Mouse (Mus musculus) heart, embryonic 13.5 days (tissue): Measurements from ENCODE around the gene Anapc11. TPM values are rescaled to one million over a fixed set of nuclear protein-coding genes. Genes with fewer than 3 reads are reported as not detected.

ENCODE experiments used
- ATAC-seq: fragments of 200-750 bp; cut with Nextera tagmentation; 2 replicates; pipeline ENCODE4 v1.8.0; 2017; ENCODE audit warnings: moderate TSS enrichment; ENCODE audit not compliant: insufficient number of reproducible peaks, low FRiP score, low TSS enrichment; ENCODE audit errors: extremely low read depth
- H3K27ac ChIP-seq: fragments of 300-500 bp; sonication (generic); replicated peaks from 2 replicates; pipeline ENCODE4 v1.5.1; 2015; ENCODE audit warnings: moderate library complexity, mild to moderate bottlenecking, inconsistent platforms
- H3K27me3 ChIP-seq: fragments of 300-500 bp; sonication (generic); replicated peaks from 2 replicates; pipeline ENCODE4 v1.6.1; 2015; ENCODE audit warnings: mild to moderate bottlenecking, inconsistent platforms
- H3K36me3 ChIP-seq: fragments of 300-500 bp; sonication (generic); 2 replicates; pipeline ENCODE4 v1.6.1; 2015; ENCODE audit warnings: mild to moderate bottlenecking, inconsistent platforms
- H3K4me1 ChIP-seq: fragments of 300-500 bp; sonication (generic); 2 replicates; pipeline ENCODE4 v1.6.1; 2015; ENCODE audit warnings: inconsistent platforms
- H3K4me2 ChIP-seq: fragments of 300-500 bp; sonication (generic); 2 replicates; pipeline ENCODE4 v1.6.1; 2015; ENCODE audit warnings: inconsistent platforms, mild to moderate bottlenecking, moderate library complexity
- H3K4me3 ChIP-seq: fragments of 300-500 bp; sonication (generic); 2 replicates; pipeline ENCODE4 v1.5.1; 2015; ENCODE audit warnings: moderate library complexity, mild to moderate bottlenecking, inconsistent platforms
- H3K9ac ChIP-seq: fragments of 300-500 bp; sonication (generic); 2 replicates; pipeline ENCODE4 v1.6.1; 2015; ENCODE audit warnings: inconsistent platforms, mild to moderate bottlenecking, moderate library complexity
- H3K9me3 ChIP-seq: fragments of 300-500 bp; sonication (generic); 2 replicates; pipeline ENCODE4 v1.6.1; 2016; ENCODE audit warnings: inconsistent platforms
- WGBS: fragments of 180-500 bp; shearing (Covaris S2); methylation state at CpG from one replicate; pipeline ENCODE4 v1.1.7; 2015; ENCODE audit warnings: mixed read lengths; 5-methylcytosine and 5-hydroxymethylcytosine counted together
- polyA plus RNA-seq: library from polyadenylated mRNA; unstranded; fragments of >200 nt; fragmentation: Nextera tagmentation; extraction: Ambion mirVana; gene quantifications from 2 replicates; pipeline ENCODE4 v1.2.1, GENCODE M21; 2015

The Anapc11 gene
- polyA plus RNA-seq, 1 experiment from 2014 or later = 174 TPM

DNA sequence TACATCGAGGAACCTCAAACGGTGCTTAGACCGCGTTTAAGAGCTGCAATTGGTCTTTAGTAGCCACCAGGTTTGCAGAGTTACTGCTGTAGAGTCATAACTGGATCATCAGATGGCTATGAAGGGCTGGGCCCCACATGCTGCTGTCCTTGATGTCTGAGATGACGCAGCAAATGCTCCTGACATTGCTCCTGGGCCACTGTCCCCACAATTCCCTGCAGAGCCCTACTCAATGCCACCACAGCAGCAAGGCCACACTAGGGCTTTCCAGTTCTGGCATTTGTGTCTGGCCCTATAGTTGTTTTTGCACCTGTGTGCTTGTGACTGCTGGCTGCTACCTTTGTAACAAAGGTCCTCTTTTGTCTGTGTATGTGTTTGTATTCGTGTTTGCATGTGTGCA is 24.6 kb downstream of the Anapc11 start:
- Histone ChIP-seq H3K9me3 (no peaks in the 10 kb centered on the region), H3K4me1 (peaks cover 24% of the 10 kb centered on the region), H3K9ac (no peak overlapping the region), H3K36me3 (peaks cover 69% of the 10 kb centered on the region), H3K27me3 (no peaks in the 10 kb centered on the region), H3K4me3 (no peak overlapping the region), H3K4me2 (no peak overlapping the region), H3K27ac (no peak overlapping the region)
- WGBS = 84% methylated on average over 6 of the region's 6 CpGs
- ATAC-seq = no peak

- WGBS = 12% methylated on average over 30 of the region's 30 CpGs
- H3K27ac ChIP-seq = peak overlapping the region; percentile 78
- H3K4me2 ChIP-seq = peak overlapping the region; percentile 96
- H3K4me3 ChIP-seq = peak overlapping the region; percentile 99
- no peaks in the 10 kb centered on the region for H3K27me3 ChIP-seq
- no peaks in the 10 kb centered on the region for H3K9me3 ChIP-seq
- ATAC-seq = peak; percentile 68
- peaks cover 67% of the 10 kb centered on the region for H3K36me3 ChIP-seq
- H3K9ac ChIP-seq = peak overlapping the region; percentile 90
- peaks cover 24% of the 10 kb centered on the region for H3K4me1 ChIP-seq
These were observed 25.9 kb downstream of the Anapc11 start for GRCm38 (mm10) chr11:120623961-120624679.

DNA sequence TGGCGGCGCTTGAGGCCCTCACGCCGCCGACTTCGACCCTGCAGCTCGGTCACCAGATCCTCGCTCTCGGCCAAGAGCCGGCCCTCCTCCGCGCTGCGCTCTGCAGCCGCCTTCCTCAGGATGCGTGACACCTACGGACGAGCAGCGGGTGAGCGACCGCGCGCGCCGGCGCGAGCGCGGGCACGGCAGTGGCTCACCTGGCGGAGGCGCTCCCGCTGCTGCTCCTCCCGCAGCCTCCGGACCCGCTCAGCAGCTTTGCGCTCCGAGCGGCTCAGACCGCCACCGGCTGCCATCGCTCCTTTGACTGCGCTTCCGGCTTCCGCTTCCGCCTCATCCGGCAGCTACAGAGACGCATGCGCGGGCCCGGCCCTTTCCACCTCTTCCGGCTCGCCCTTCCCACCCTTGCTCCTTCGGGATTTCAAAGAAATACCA is 26.5 kb downstream of the Anapc11 start:
- H3K36me3 ChIP-seq = peaks cover 67% of the 10 kb centered on the region

DNA sequence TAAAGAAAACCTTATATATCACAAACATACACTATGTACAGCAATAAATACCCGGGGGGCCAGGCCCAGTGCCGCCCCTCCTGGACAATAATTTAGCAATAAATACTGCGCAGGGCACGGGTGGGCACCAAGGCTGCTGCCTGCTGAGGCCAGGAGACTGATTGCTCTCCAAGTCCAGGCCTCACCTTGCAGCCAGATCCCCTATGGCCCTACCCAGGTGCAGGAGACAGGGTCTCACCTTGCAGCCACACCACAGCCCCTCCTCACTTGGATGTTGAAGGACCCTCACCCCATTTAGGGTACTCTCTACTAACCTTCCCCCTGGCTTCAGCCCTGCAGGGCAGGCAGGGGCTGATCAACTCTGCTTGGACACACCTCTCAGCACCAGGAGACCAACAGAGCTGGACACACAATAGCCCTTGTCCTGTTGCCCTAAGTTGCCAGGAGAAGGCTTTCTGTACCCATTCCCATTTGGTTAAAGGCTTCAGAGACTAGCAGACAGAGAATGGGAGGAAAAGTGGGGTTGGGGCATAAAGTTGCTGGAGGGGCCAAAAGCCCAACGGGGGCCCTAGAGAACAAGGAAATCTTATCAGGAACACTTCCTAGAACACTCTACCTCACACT is 27.0 kb downstream of the Anapc11 start, which contains the start of gene Sirt7:
TSS of gene Sirt7 (minus strand) at position 89 of the 624 bp plus-strand sequence.
- no peaks in the 10 kb centered on the region for H3K27me3 ChIP-seq
- ATAC-seq = no peak
- peak within 1 kb of the TSS; percentile 96 for H3K4me2 ChIP-seq
- WGBS = 13% methylated on average over 5 of the region's 5 CpGs
- H3K9me3 ChIP-seq = no peaks in the 10 kb centered on the region
- H3K4me1 ChIP-seq = peaks cover 35% of the 10 kb centered on the region
- peaks cover 62% of the 10 kb centered on the region for H3K36me3 ChIP-seq
- peak within 1 kb of the TSS; percentile 99 for H3K4me3 ChIP-seq
- peak within 1 kb of the TSS; percentile 78 for H3K27ac ChIP-seq
- peak within 1 kb of the TSS; percentile 90 for H3K9ac ChIP-seq

More for the DNA sequence above, 26.5 kb downstream of the Anapc11 start:
- peak overlapping the region; percentile 99 for H3K4me3 ChIP-seq
- WGBS = under 1% methylated on average over 51 of the region's 53 CpGs
- no peaks in the 10 kb centered on the region for H3K9me3 ChIP-seq
- no peaks in the 10 kb centered on the region for H3K27me3 ChIP-seq
- peak overlapping the region; percentile 78 for H3K27ac ChIP-seq
- ATAC-seq = peak; percentile 64
- H3K9ac ChIP-seq = peak overlapping the region; percentile 90
- peaks cover 30% of the 10 kb centered on the region for H3K4me1 ChIP-seq
- peak overlapping the region; percentile 96 for H3K4me2 ChIP-seq

GRCm38 (mm10) chr11:120626785-120627467 is 28.7 kb downstream of the Anapc11 start:
- ATAC-seq = no peak
- Histone ChIP-seq H3K27ac (no peak overlapping the region), H3K9me3 (no peaks in the 10 kb centered on the region), H3K4me2 (peak overlapping the region; percentile 96; the same call in 1 of the 2 replicates), H3K27me3 (no peaks in the 10 kb centered on the region), H3K4me3 (0 out of 2 replicates have a peak overlapping the region, but pooled peaks have one; percentile 1), H3K36me3 (peaks cover 46% of the 10 kb centered on the region), H3K4me1 (peaks cover 52% of the 10 kb centered on the region), H3K9ac (peak overlapping the region; percentile 24; the same call in 1 of the 2 replicates)
- 85% methylated on average over 11 of the region's 11 CpGs for WGBS

- H3K4me3 ChIP-seq = no peak overlapping the region
- no peaks in the 10 kb centered on the region for H3K9me3 ChIP-seq
- H3K27me3 ChIP-seq = no peaks in the 10 kb centered on the region
- H3K4me2 ChIP-seq = peak overlapping the region; percentile 96; the same call in 1 of the 2 replicates
- peak overlapping the region; percentile 24; the same call in 1 of the 2 replicates for H3K9ac ChIP-seq
- ATAC-seq = no peak
- H3K27ac ChIP-seq = no peak overlapping the region
- 84% methylated on average over 22 of the region's 22 CpGs for WGBS
- H3K36me3 ChIP-seq = peaks cover 38% of the 10 kb centered on the region
- peaks cover 58% of the 10 kb centered on the region for H3K4me1 ChIP-seq
These were observed 29.5 kb downstream of the Anapc11 start for GRCm38 (mm10) chr11:120627468-120628300.

DNA sequence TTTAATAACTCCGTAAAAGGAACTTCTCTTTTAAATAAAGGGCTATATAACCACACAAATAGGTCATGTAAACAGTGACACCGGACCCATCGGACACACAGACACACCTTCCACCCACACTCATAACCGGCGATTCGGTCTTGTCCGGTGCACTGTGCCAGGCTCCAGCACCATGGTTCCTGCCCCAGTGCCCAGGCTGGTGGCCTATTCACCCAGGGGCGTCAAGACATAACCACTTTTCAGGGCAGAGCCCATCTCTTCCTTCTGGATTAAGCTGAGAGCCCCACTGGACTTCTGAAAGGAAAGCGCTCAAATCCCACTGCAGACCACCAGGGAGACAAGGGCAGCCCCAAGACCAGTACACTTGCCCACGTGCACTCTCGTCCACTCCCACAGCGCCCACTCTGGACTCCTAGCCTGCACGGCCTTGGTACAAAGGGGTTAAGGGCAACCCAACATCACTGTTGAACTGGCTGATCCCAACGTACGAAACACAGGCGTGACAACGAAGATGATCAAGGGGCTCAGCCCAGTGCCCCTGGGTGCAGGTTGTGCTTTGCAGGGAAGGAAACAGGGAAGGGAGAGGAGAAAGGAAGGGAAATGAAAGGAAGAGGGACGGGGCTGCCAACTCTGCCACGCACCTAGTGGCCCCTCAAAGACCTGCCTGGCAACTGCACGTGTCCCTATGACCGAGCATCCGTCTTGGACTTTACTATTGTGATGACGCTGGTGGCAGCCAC is 30.6 kb downstream of the Anapc11 start:
- ATAC-seq = no peak
- peak overlapping the region; percentile 93 for H3K4me3 ChIP-seq
- H3K27me3 ChIP-seq = no peaks in the 10 kb centered on the region
- H3K27ac ChIP-seq = peak overlapping the region; percentile 91; the same call in 1 of the 2 replicates
- H3K9ac ChIP-seq = peak overlapping the region; percentile 97; the same call in 1 of the 2 replicates
- peaks cover 30% of the 10 kb centered on the region for H3K36me3 ChIP-seq
- H3K4me1 ChIP-seq = peaks cover 52% of the 10 kb centered on the region
- no peaks in the 10 kb centered on the region for H3K9me3 ChIP-seq
- WGBS = 93% methylated on average over 23 of the region's 23 CpGs
- peak overlapping the region; percentile 76 for H3K4me2 ChIP-seq

DNA sequence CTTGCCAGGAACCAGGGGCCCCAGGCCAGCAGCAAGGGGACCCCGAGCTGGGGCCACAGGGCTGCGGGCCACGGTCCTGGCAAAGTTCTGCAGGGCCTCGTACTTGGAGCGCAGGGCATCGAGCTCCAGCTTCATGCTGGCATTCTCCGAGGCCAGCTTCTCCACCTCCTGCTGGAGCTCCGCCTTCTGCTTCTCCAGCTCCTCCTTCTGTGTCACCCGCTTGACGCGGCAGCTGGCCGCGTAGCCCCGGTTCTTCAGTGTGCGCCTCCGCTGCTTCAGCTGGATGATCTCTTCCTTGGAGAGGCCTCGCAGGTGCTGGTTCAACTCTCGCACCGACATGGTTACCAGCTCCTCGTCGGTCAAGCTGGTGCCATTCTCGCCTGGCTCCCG is 31.1 kb downstream of the Anapc11 start:
- Histone ChIP-seq H3K27ac (peak overlapping the region; percentile 91), H3K4me2 (peak overlapping the region; percentile 76), H3K9ac (peak overlapping the region; percentile 97), H3K4me1 (peaks cover 52% of the 10 kb centered on the region), H3K27me3 (no peaks in the 10 kb centered on the region), H3K4me3 (peak overlapping the region; percentile 93), H3K36me3 (peaks cover 30% of the 10 kb centered on the region), H3K9me3 (no peaks in the 10 kb centered on the region)
- no peak for ATAC-seq
- 78% methylated on average over 23 of the region's 23 CpGs for WGBS

GRCm38 (mm10) chr11:120629911-120630310 is 31.7 kb downstream of the Anapc11 start:
- Histone ChIP-seq H3K9ac (peak overlapping the region; percentile 97), H3K27me3 (no peaks in the 10 kb centered on the region), H3K9me3 (no peaks in the 10 kb centered on the region), H3K27ac (peak overlapping the region; percentile 91), H3K4me3 (peak overlapping the region; percentile 93), H3K4me1 (peaks cover 53% of the 10 kb centered on the region), H3K36me3 (peaks cover 30% of the 10 kb centered on the region), H3K4me2 (peak overlapping the region; percentile 76)
- peak; percentile 16; the same call in 1 of the 2 replicates for ATAC-seq
- WGBS = 14% methylated on average over 7 of the region's 7 CpGs

DNA sequence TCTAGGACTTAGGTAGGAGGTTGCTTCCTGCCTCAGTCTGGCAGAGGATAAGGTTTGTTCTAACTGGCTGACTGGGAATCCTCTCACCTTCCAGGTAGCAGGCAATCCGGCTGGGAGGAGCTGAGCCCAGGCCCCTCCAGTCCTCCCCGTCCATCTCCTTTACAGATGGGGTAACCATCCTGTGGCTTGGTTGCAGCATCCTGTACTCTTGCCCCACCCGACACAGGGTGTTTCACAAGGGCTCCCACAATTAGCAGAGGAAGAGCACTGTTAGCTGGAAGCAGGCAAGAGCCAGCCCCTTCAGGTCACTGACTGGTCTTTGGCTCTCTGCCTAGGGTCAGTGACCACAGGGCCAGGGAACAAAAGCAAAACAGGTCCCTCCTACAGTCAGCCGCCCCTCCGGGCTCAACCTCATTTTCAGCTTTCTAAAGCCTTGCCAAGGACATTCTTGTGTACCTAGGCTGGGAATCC is 32.2 kb downstream of the Anapc11 start:
- H3K9ac ChIP-seq = peak overlapping the region; percentile 97
- H3K27me3 ChIP-seq = no peaks in the 10 kb centered on the region
- H3K27ac ChIP-seq = peak overlapping the region; percentile 91
- H3K36me3 ChIP-seq = peaks cover 30% of the 10 kb centered on the region
- no peak for ATAC-seq
- no peaks in the 10 kb centered on the region for H3K9me3 ChIP-seq
- H3K4me3 ChIP-seq = peak overlapping the region; percentile 93
- 39% methylated on average over 5 of the region's 5 CpGs for WGBS
- H3K4me2 ChIP-seq = peak overlapping the region; percentile 76
- H3K4me1 ChIP-seq = peaks cover 48% of the 10 kb centered on the region
